Comparison of ENCODE assay signal across 8 mouse cellular contexts in genomic region chr16:21367449-21367848, GRCm38 (mm10). TPM values are rescaled to one million over a fixed set of nuclear protein-coding genes. Genes with fewer than 3 reads are reported as not detected.
DNase-seq lines count a peak whose midpoint lies in the region; ATAC-seq and TF ChIP-seq lines count a peak whose summit lies in the region.

No protein-coding gene starts in this region.

- H3K36me3 ChIP-seq in embryonic facial prominence, embryonic 13.5 days: no peaks in the 10 kb centered on the region
- H3K36me3 ChIP-seq in lung, postnatal 0 days (ENCODE audit: insufficient read depth, low read length): no peaks in the 10 kb centered on the region

- no peak overlapping the region for H3K4me3 ChIP-seq in embryonic facial prominence, embryonic 13.5 days
- H3K4me3 ChIP-seq in lung, postnatal 0 days (ENCODE audit: low read depth, low read length): no peak overlapping the region

- no peaks in the 10 kb centered on the region for H3K27me3 ChIP-seq in embryonic facial prominence, embryonic 13.5 days
- no peaks in the 10 kb centered on the region for H3K27me3 ChIP-seq in lung, postnatal 0 days (replicated peaks; ENCODE audit: insufficient read depth, low read length)

- DNase-seq in adrenal gland, postnatal 10 days: peak; percentile 48
- no peak for DNase-seq in adrenal gland, adult 8-10 months
- DNase-seq in kidney, postnatal 10 days: peak; percentile 66
- no peak for DNase-seq in kidney, adult 11 months
- DNase-seq in lung, postnatal 0 days (ENCODE audit: low spot score): peak; percentile 60
- no peak for DNase-seq in spleen, postnatal 10 days (ENCODE audit: low spot score in 2 of 2)
- no peak for DNase-seq in thymus, postnatal 10 days (ENCODE audit: low spot score in 2 of 2)

- no peak overlapping the region for H3K9ac ChIP-seq in embryonic facial prominence, embryonic 13.5 days
- H3K9ac ChIP-seq in lung, postnatal 0 days (replicated peaks; ENCODE audit: low read depth): no peak overlapping the region

- TF ChIP-seq CTCF in lung, postnatal 0 days (IDR thresholded peaks at IDR 0.05): peak; percentile 77

- no peak overlapping the region for H3K4me2 ChIP-seq in embryonic facial prominence, embryonic 13.5 days
- H3K4me2 ChIP-seq in lung, postnatal 0 days (replicated peaks; ENCODE audit: low read depth, low read length): no peak overlapping the region

- ATAC-seq in embryonic facial prominence, embryonic 13.5 days (ENCODE audit: insufficient number of reproducible peaks, insufficient read depth, low FRiP score, low TSS enrichment, low read depth): no peak
- ATAC-seq in lung, postnatal 0 days: peak; percentile 60

- H3K4me1 ChIP-seq in embryonic facial prominence, embryonic 13.5 days: peaks cover 37% of the 10 kb centered on the region
- no peaks in the 10 kb centered on the region for H3K4me1 ChIP-seq in lung, postnatal 0 days (ENCODE audit: insufficient read depth, low read depth, low read length)

- peak overlapping the region; percentile 39; the same call in 1 of the 2 replicates for H3K27ac ChIP-seq in embryonic facial prominence, embryonic 13.5 days
- no peak overlapping the region for H3K27ac ChIP-seq in lung, postnatal 0 days (ENCODE audit: low read length)

- WGBS in embryonic facial prominence, embryonic 13.5 days: 28% methylated on average over 8 of the region's 8 CpGs
- WGBS in lung, postnatal 0 days: 25% methylated on average over 8 of the region's 8 CpGs

- no peaks in the 10 kb centered on the region for H3K9me3 ChIP-seq in embryonic facial prominence, embryonic 13.5 days
- H3K9me3 ChIP-seq in lung, postnatal 0 days (ENCODE audit: low read length): no peaks in the 10 kb centered on the region

- TF ChIP-seq EP300 in lung, postnatal 0 days (IDR thresholded peaks at IDR 0.05): no peak

RNA-seq across cellular contexts. Expression of gene Vps8, which starts 55.5 kb away (rescaled TPM):
- 10 to 100 TPM; 16.3 to 18.2 TPM for total RNA-seq in adrenal gland, postnatal 10 days (2021)
- 10 to 100 TPM; 19.5 to 29.1 (median 23.9) TPM for total RNA-seq in adrenal gland, adult 8-10 months (2022)
- polyA plus RNA-seq in embryonic facial prominence, embryonic 13.5 days (2015; fragmentation: Nextera tagmentation; extraction: Ambion mirVana): 10.7 and 13.6 TPM in 2 replicates
- 9.3 and 9.6 TPM in 2 replicates for polyA plus RNA-seq in lung, postnatal 0 days (2015; fragmentation: Nextera tagmentation; extraction: Ambion mirVana)

Comparison
In these comparisons a context has a peak if more than half of its experiments do, and no peak if none do; other contexts are left out.
1. DNase-seq: peak in adrenal gland, postnatal 10 days (single experiment), kidney, postnatal 10 days (single experiment) and lung, postnatal 0 days (single experiment); none in adrenal gland, adult 8-10 months (single experiment), kidney, adult 11 months (single experiment), spleen, postnatal 10 days (0 of 2) and thymus, postnatal 10 days (0 of 2).